Mouse (Mus musculus): Measurements from ENCODE around the gene Glmp. TPM values are rescaled to one million over a fixed set of nuclear protein-coding genes. Genes with fewer than 3 reads are reported as not detected.

Glmp gene
- polyA plus RNA-seq, 1 experiment from 2014 or later, result 231 TPM

GRCm38 (mm10) chr3:88334902-88335435 is 10.1 kb downstream of the Glmp start:
- Histone ChIP-seq H3K27ac (ENCODE audit: low read length) (peak overlapping the region; percentile 53; the same call in 1 of the 2 replicates), H3K36me3 (ENCODE audit: control insufficient read depth, insufficient read depth, low read length) (no peaks in the 10 kb centered on the region), H3K4me3 (ENCODE audit: low read length) (peak overlapping the region; percentile 69), H3K4me2 (ENCODE audit: low read depth, low read length) (peak overlapping the region; percentile 79), H3K4me1 (replicated peaks; ENCODE audit: control insufficient read depth, insufficient read depth, low read length) (peaks cover 20% of the 10 kb centered on the region), H3K9me3 (ENCODE audit: control insufficient read depth, low read length) (no peaks in the 10 kb centered on the region), H3K27me3 (ENCODE audit: control insufficient read depth, insufficient read depth, low read depth, low read length) (no peaks in the 10 kb centered on the region), H3K9ac (ENCODE audit: low read length) (peak overlapping the region; percentile 84)
- WGBS, result 28% methylated on average over 3 of the region's 3 CpGs
- ATAC-seq (ENCODE audit: low read depth), result no peak

GRCm38 (mm10) chr3:88335436-88336053 is 10.7 kb downstream of the Glmp start:
- ATAC-seq (ENCODE audit: low read depth), result peak; percentile 55
- under 1% methylated on average over 27 of the region's 27 CpGs for WGBS
- peak overlapping the region; percentile 93 for H3K27ac ChIP-seq (ENCODE audit: low read length)
- peaks cover 20% of the 10 kb centered on the region for H3K4me1 ChIP-seq (replicated peaks; ENCODE audit: control insufficient read depth, insufficient read depth, low read length)
- H3K27me3 ChIP-seq (ENCODE audit: control insufficient read depth, insufficient read depth, low read depth, low read length), result no peaks in the 10 kb centered on the region
- H3K36me3 ChIP-seq (ENCODE audit: control insufficient read depth, insufficient read depth, low read length), result no peaks in the 10 kb centered on the region
- peak overlapping the region; percentile 84 for H3K9ac ChIP-seq (ENCODE audit: low read length)
- H3K9me3 ChIP-seq (ENCODE audit: control insufficient read depth, low read length), result no peaks in the 10 kb centered on the region
- peak overlapping the region; percentile 79 for H3K4me2 ChIP-seq (ENCODE audit: low read depth, low read length)
- H3K4me3 ChIP-seq (ENCODE audit: low read length), result peak overlapping the region; percentile 69

- H3K9ac ChIP-seq (ENCODE audit: low read length), result peak within 1 kb of the TSS; percentile 84
- no peaks in the 10 kb centered on the region for H3K36me3 ChIP-seq (ENCODE audit: control insufficient read depth, insufficient read depth, low read length)
- H3K4me1 ChIP-seq (replicated peaks; ENCODE audit: control insufficient read depth, insufficient read depth, low read length), result peaks cover 20% of the 10 kb centered on the region
- no peaks in the 10 kb centered on the region for H3K9me3 ChIP-seq (ENCODE audit: control insufficient read depth, low read length)
- peak within 1 kb of the TSS; percentile 93 for H3K27ac ChIP-seq (ENCODE audit: low read length)
- peak; percentile 93 for ATAC-seq (ENCODE audit: low read depth)
- peak within 1 kb of the TSS; percentile 79 for H3K4me2 ChIP-seq (ENCODE audit: low read depth, low read length)
- no peaks in the 10 kb centered on the region for H3K27me3 ChIP-seq (ENCODE audit: control insufficient read depth, insufficient read depth, low read depth, low read length)
- WGBS, result 2% methylated on average over 52 of the region's 66 CpGs
- peak within 1 kb of the TSS; percentile 69 for H3K4me3 ChIP-seq (ENCODE audit: low read length)
These were observed 11.5 kb downstream of the Glmp start, which contains the start of the genes Tmem79 and Smg5 for GRCm38 (mm10) chr3:88336058-88337013. Gene Tmem79, minus strand, starts transcription at chr3:88336148. Gene Smg5, plus strand, starts transcription at chr3:88336260.

- ATAC-seq (ENCODE audit: low read depth), result no peak
- Histone ChIP-seq H3K27me3 (ENCODE audit: control insufficient read depth, insufficient read depth, low read depth, low read length) (no peaks in the 10 kb centered on the region), H3K4me3 (ENCODE audit: low read length) (peak overlapping the region; percentile 69), H3K4me2 (ENCODE audit: low read depth, low read length) (peak overlapping the region; percentile 70), H3K36me3 (ENCODE audit: control insufficient read depth, insufficient read depth, low read length) (peaks cover 9% of the 10 kb centered on the region), H3K9me3 (ENCODE audit: control insufficient read depth, low read length) (no peaks in the 10 kb centered on the region), H3K4me1 (replicated peaks; ENCODE audit: control insufficient read depth, insufficient read depth, low read length) (peaks cover 20% of the 10 kb centered on the region), H3K27ac (ENCODE audit: low read length) (peak overlapping the region; percentile 3; the same call in 1 of the 2 replicates), H3K9ac (ENCODE audit: low read length) (peak overlapping the region; percentile 53)
- 67% methylated on average over 11 of the region's 11 CpGs for WGBS
These were observed 12.7 kb downstream of the Glmp start for GRCm38 (mm10) chr3:88337367-88338020.

GRCm38 (mm10) chr3:88338316-88338715 is 13.5 kb downstream of the Glmp start:
- 88% methylated on average over 7 of the region's 7 CpGs for WGBS

GRCm38 (mm10) chr3:88339006-88339405 is 14.2 kb downstream of the Glmp start:
- Histone ChIP-seq H3K9me3 (ENCODE audit: control insufficient read depth, low read length) (no peaks in the 10 kb centered on the region), H3K4me3 (ENCODE audit: low read length) (no peak overlapping the region), H3K27ac (ENCODE audit: low read length) (no peak overlapping the region), H3K36me3 (ENCODE audit: control insufficient read depth, insufficient read depth, low read length) (peaks cover 24% of the 10 kb centered on the region), H3K4me1 (replicated peaks; ENCODE audit: control insufficient read depth, insufficient read depth, low read length) (peaks cover 16% of the 10 kb centered on the region), H3K4me2 (ENCODE audit: low read depth, low read length) (no peak overlapping the region), H3K27me3 (ENCODE audit: control insufficient read depth, insufficient read depth, low read depth, low read length) (no peaks in the 10 kb centered on the region), H3K9ac (ENCODE audit: low read length) (no peak overlapping the region)
- 58% methylated on average over 3 of the region's 3 CpGs for WGBS
- ATAC-seq (ENCODE audit: low read depth), result no peak

More at GRCm38 (mm10) chr3:88338316-88338715, 13.5 kb downstream of the Glmp start:
- Histone ChIP-seq H3K4me1 (replicated peaks; ENCODE audit: control insufficient read depth, insufficient read depth, low read length) (peaks cover 19% of the 10 kb centered on the region), H3K27me3 (ENCODE audit: control insufficient read depth, insufficient read depth, low read depth, low read length) (no peaks in the 10 kb centered on the region), H3K9me3 (ENCODE audit: control insufficient read depth, low read length) (no peaks in the 10 kb centered on the region), H3K27ac (ENCODE audit: low read length) (no peak overlapping the region), H3K4me3 (ENCODE audit: low read length) (no peak overlapping the region), H3K9ac (ENCODE audit: low read length) (no peak overlapping the region), H3K36me3 (ENCODE audit: control insufficient read depth, insufficient read depth, low read length) (peaks cover 18% of the 10 kb centered on the region), H3K4me2 (ENCODE audit: low read depth, low read length) (no peak overlapping the region)
- ATAC-seq (ENCODE audit: low read depth), result no peak

- Histone ChIP-seq H3K27ac (ENCODE audit: low read length) (no peak overlapping the region), H3K27me3 (ENCODE audit: control insufficient read depth, insufficient read depth, low read depth, low read length) (no peaks in the 10 kb centered on the region), H3K9ac (ENCODE audit: low read length) (no peak overlapping the region), H3K36me3 (ENCODE audit: control insufficient read depth, insufficient read depth, low read length) (peaks cover 81% of the 10 kb centered on the region), H3K4me3 (ENCODE audit: low read length) (no peak overlapping the region), H3K9me3 (ENCODE audit: control insufficient read depth, low read length) (no peaks in the 10 kb centered on the region), H3K4me2 (ENCODE audit: low read depth, low read length) (no peak overlapping the region), H3K4me1 (replicated peaks; ENCODE audit: control insufficient read depth, insufficient read depth, low read length) (no peaks in the 10 kb centered on the region)
- WGBS, result 77% methylated on average over 13 of the region's 13 CpGs
- ATAC-seq (ENCODE audit: low read depth), result no peak
These were observed 25.9 kb downstream of the Glmp start for GRCm38 (mm10) chr3:88350732-88351131.

- H3K4me1 ChIP-seq (replicated peaks; ENCODE audit: control insufficient read depth, insufficient read depth, low read length), result no peaks in the 10 kb centered on the region
- no peaks in the 10 kb centered on the region for H3K27me3 ChIP-seq (ENCODE audit: control insufficient read depth, insufficient read depth, low read depth, low read length)
- H3K4me2 ChIP-seq (ENCODE audit: low read depth, low read length), result no peak overlapping the region
- WGBS, result 85% methylated on average over 9 of the region's 9 CpGs
- no peaks in the 10 kb centered on the region for H3K9me3 ChIP-seq (ENCODE audit: control insufficient read depth, low read length)
- H3K4me3 ChIP-seq (ENCODE audit: low read length), result no peak overlapping the region
- peaks cover 77% of the 10 kb centered on the region for H3K36me3 ChIP-seq (ENCODE audit: control insufficient read depth, insufficient read depth, low read length)
- no peak overlapping the region for H3K27ac ChIP-seq (ENCODE audit: low read length)
- no peak overlapping the region for H3K9ac ChIP-seq (ENCODE audit: low read length)
- 0 out of 2 replicates have a peak, but pooled peaks have one; percentile 20 for ATAC-seq (ENCODE audit: low read depth)
These were observed 28.1 kb downstream of the Glmp start for GRCm38 (mm10) chr3:88352907-88353306.
